Mouse (Mus musculus): ENCODE data around the gene Dhx35.

Gene Dhx35

DNA sequence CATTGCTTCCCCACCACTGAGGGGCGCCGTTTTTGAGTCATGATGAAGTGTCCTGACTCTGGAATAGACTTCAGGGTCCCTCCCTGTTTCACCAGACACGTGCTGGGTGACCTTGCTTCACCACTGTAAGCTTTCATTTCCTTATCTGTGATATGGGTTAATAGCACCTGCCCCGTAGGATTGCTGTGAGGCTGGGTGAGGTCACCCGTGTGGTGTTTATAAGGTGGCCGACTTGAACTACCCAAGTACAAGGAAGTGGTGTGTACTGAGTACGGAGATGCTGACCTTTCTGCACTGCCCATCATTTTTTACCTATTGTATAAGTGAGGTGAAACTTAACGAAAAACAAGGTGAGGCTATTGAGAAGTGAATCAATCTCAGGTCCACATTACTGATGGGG is 9.0 kb downstream of the Dhx35 start:
- DNase-seq (ENCODE audit: low read depth): no peak

DNA sequence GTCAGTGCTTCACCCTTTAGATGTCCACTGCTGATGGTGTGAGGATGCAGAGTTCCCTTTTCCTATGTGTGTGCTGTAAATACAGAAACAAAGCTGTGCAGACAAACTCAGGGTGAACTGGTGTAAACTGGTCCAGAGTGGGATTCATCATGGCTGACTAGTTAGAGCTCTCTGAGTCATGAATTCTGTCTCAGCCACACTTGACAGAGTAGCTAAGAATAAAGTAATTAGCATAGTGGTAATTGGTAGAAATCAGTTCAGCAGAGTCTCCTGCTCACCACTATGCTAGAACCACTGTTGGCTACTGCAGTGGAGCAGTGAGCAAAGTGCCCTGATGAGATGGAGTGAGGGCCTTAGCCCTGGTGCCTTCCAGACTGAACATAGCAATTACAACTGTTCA is 21.1 kb downstream of the Dhx35 start:
- no peak for DNase-seq (ENCODE audit: low read depth)

DNA sequence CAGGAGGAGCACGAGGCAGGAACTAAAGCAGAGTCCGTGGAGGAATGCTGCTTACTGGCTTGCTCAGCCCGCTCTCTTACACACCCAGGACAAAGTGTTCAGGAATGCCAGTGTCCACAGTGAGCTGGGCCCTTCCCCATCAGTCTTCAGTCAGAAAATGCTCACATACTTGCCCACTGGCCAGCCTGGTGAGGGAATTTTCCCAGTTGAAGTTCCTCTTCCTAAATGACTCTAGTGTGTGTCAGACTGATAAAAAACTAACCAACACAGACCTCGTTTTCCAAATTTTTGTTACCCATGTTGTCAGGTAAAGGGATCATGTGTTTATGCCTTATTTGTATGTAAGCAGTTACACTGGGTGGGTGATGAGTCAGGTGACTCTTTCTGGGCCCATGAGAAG is 21.6 kb downstream of the Dhx35 start:
- no peak for DNase-seq (ENCODE audit: low read depth)

DNA sequence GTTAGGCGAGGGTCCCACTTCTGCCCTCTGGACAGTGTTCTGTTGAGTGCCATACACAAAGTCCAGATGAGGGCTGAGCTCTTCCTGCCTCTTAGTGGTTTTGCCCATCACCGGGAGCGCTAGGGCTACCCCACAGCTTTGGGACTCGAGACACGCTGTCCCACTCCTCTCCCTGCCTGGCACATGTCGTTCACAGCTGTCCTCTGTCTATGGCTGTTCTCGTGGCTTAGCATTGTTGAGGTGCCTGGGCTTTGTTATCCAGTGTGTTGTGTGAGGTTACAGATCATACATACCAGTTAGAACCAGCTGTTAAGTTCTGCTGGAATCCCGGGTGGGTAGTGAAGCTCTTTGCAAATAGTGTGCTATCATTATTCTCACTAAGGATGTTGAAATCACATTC is 23.1 kb downstream of the Dhx35 start:
- no peak for DNase-seq (ENCODE audit: low read depth)

DNA sequence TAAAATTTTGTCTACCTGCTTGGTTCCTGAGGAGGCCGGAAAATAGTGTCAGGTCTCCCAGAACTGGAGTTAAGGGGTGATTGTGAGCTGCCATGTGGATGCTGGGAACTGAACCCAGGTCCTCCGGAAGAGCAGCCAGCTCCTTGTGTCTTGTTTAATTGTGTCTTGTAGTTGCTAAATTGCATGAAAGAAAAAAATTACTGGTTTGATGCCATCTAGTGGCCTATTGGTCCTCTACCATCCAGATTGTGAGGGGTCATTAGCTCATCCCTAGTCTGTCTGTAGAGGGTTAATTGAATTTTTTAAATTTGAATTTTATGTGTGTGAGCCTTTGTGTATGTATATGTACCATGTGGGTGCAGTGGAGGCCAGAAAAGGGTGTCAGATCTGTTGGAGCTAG is 33.5 kb downstream of the Dhx35 start:
- no peak for DNase-seq (ENCODE audit: low read depth)

DNA sequence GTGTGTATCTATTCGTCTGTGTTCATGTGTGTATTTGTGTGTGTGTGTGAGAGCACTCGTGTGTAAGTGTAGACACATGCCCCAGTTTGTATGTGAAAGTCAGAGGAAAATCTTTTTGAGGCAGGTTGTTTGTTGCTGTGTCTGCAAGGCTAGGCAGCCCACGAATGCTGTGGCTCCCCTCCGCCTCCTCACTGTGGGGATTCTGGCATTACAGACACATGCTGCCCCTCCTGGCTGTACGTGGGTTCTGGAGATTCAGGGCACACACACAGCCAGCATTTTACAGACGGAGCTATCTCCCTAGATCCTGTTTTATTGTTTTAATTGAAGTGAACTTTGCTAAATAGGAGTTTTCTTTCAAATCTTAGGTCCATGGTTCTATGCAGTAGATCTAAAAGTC is 35.1 kb downstream of the Dhx35 start:
- no peak for DNase-seq (ENCODE audit: low read depth)

DNA sequence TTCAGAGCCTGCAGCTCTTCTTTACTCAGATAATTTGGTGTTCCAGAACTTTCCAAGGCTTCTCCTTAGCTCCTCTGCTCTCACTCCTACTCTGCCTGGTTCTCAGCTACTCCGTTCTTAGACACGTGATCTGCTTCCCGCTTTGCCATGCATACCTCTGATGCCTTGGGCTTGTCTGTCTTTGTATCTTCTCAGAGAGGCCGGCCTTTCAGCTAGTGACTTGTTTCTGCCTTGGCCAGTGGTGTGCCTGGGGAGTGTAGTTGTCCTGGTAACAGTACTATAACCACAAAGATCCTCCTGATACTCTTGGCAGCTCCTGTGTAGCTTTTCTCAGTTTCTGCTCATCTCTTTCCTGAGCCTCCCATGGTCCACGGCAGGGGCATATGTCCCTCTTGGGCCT is 38.6 kb downstream of the Dhx35 start:
- no peak for DNase-seq (ENCODE audit: low read depth)

DNA sequence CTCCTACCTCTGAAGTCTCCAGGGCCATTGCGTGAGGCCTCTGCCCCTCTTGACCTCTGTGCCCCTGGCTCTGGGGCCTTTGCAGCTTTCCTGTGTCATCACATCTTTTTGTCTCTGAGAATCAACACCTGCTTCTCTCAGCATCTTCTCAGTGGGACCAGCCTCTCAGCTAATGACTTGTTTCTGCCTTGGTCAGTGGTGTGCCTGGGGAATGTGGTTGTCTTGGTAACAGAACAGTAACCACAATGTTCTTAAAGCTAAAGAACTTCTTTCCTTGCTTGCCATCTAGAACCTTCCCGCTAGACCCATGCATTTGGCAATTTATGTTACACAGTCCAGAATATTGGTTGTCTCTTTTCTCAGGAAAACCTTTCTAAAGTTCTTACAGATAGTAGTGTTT is 39.0 kb downstream of the Dhx35 start:
- DNase-seq (ENCODE audit: low read depth): no peak

DNA sequence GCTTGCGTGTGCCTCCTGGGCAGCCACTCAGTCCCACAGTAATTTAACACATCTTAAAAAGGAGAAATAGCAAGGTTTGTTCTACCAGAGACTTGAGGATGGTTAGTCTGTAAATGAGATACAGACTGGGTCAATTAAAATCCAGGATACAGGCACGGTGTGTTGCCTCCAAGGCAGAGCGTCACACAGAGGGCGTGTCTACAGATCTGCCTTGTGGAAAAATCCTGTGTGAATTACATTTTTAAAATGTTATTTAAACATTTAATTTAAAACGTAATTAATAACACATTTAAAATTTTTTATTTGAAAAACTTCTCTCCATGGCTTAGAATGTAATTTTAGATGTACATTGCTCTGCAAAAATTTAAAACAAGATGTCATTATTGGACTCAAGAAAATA is 48.7 kb downstream of the Dhx35 start:
- DNase-seq (ENCODE audit: low read depth): no peak

DNA sequence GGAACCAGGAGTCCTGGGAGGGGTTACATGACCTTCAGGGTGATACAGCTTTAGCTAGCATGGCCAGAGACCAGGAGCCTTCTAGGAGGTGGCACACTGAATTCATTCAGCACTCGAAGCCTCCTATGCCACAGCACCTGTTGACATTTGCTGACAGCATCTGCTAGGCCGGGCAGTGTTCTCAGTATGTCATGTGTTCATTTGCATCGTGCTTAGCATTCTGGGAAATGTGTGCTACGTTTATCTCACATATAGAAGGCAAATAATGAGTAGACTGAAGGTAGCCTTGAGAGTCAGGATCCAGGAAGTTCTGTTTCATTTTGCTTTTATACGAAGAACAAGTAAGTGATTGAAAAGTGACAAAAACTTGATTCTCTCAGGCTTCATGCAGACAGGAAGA is 50.4 kb downstream of the Dhx35 start:
- no peak for DNase-seq (ENCODE audit: low read depth)

DNA sequence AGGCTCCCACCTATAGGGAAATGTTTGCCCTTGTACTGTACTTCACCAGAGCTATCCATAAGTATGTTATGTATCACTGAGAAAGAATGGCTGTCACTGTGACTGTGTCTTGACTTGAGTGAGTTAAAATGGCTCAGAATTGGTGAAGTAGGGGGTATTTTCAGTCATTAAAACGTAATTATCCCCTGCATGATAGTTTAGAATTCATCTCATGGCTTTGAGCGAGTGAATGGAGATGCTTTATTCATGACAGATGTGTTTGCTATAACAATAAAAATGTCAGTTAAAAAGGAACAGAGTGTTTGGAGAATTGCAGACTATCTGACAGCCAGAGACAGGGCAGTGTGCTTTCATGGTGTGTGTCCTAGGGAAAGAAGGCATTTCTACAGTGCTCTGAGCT is 51.6 kb downstream of the Dhx35 start:
- no peak for DNase-seq (ENCODE audit: low read depth)

DNA sequence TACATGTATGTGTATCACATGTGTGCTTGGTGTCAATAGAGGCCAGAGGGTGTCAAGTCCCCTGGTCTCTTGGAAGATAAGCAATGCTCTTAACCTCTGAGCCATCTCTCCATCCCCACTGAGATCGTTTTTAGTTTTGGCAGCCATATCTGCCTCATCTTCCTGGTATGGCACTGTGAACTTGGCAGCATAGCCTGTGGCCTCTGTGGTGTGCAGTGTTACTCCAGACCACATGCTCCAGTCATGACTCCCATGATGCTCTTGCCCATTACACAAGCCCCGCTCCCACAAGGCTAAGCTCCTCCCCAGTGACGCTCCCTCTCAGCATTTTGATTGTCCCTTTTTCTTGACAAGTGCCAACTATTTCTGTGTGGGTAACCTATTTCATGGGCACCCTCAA is 53.4 kb downstream of the Dhx35 start:
- DNase-seq (ENCODE audit: low read depth): no peak

DNA sequence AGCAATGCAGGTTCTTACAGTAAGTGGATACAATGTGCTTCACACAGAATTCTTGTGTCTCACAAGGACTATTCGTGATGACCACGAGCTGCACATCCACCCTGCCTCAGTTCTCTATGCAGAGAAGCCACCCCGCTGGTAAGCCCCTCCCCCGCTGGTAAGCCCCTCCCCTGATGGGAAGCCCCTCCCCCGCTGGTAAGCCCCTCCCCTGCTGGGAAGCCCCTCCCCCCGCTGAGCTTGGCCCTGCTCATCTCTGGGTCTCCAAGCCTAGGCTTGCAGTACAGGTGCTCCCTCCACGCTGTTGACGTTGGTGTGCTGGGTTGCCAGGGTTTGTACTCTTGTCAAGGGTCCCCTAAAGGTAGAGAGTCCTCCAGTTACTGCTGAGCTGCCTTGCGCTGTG is 54.8 kb downstream of the Dhx35 start:
- no peak for DNase-seq (ENCODE audit: low read depth)

DNA sequence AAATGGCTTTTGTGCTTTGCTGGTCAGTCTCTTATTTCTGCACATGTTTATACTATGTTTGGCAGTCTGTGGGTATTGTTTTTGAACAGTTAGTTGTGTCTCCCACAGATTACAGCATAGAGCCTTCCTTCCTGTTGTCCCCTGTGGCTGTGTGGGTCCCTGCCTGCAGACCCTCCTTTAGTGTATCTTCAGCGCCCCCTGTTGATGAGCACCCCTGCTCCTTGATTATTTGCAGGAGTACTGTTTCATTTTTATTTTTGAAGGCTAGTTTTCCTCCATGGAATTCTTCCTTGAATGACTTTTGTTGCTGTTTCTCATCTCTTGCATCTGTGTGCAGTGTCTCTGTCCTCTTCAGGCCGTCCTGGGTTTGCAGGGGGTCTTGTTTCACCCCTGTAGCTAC is 58.0 kb downstream of the Dhx35 start:
- DNase-seq (ENCODE audit: low read depth): peak; percentile 8

DNA sequence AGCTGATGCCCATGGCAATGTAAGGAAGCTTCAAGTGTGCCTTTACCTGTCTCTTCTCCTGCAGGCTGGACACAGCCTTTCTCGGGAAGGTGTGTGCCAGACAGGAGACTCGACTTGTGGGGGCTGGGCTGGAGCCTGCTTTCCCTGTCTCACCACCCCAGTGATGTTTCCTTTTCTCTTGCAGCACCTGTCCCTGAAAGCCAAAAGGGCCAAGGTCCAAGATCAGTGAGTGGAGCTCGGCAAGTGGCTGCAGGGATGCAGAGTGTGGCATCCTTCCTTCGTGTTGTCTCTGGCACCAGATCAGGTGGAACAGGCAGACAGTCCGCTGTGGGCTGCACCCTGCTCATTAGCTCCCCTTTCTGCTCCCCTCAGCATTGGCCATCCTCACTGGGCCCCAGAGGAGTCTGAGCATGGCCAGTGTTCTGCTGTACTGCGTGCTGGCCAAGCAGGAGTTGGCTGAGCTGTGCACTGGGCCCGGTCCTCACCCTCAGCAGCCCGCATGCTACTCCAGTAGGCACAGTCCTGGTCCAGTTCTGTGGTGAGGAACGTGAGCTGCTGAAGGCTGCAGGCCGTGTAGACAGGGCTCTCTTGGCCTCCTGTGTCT is 62.4 kb downstream of the Dhx35 start:
- DNase-seq (ENCODE audit: low read depth): no peak

DNA sequence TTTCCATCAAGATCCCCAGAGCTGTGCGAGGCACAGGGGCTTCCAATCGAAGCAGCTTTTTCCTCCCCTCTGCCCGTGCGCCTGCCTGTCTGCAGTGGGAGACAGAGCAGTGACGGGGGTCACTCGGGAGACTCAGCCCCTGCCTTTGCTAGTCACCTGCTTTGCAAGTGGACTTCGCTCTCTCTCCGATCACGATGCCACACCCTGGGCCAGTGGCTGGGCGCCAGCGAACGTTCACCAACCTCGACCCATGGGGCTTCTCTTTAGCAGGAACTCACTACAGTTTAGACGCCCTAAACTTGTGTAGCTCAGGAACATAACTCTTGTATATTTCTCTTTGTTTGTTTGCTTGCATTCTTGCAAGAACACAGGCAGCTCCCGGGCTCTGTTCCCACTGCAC is 63.0 kb downstream of the Dhx35 start:
- DNase-seq (ENCODE audit: low read depth): no peak

DNA sequence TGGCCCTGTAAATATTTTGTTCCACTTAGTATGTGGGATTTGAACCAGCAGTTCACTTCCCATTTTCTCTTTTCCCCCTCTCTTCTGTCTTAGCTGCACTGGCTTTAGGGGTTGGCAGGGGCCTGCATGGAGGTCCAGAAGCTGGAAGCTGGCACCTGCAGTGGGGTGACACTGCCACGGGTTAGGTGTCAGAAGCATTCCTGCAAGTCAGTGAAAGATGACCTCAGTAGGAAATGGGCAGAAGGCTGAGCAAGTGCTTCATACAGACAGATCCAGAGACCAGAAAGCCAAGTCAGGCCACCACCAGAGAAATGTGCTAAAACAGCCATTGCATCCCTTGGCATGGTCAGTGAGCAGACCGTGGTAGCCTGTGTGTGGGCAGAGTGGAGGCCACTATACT is 66.5 kb downstream of the Dhx35 start:
- DNase-seq (ENCODE audit: low read depth): no peak

DNA sequence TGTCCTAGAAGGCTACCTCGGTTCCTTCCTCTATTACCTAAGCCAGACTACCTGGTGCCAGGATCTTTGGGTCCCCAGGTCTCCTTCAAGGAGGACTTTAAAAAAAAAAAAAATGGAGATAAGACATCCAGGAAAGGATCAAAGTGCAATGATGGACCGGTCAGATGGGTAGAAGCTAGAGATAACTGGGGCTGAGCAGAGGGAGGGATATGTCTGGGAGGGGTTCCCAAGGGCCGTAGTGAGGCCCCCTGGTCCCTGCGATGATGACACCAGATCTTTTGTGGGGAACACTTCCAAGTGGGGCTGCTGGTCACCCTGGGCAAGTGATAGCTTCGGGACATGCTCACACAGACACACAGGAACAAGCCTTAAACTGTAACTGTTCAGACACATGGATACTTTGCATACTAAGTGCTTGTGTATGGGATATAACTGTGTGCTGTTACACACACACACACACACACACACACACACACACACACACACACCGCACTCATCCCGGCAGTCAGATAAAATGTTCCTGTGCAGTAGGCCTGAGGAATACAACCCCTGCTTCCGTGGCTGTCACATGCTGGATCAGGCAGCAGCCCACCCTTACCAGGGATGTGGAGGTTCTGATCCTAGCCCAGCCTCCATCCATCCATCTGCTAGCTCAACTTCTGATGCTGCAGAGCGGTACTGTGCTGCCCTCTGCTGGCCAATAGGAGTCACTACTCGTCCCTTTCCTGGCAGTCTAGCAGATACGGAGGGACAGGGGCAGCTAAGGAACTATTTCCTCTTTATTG is 68.9 kb downstream of the Dhx35 start:
- DNase-seq (ENCODE audit: low read depth): peak; percentile 59

DNA sequence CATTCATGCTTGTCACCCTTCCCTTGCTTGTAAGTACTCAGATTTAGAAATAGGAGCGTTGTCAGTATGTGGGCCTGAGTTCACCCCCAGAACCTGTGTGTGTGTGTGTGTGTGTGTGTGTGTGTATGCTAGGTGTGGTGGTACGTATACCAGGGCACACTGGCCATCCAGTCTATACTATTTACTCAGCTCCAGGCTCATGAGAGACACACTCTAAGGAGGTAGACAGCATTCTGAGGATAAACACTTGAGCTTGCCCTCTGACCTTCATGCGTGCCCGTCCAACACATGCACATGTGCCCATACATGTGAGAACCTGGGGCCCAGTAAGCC is 69.5 kb downstream of the Dhx35 start:
- no peak for DNase-seq (ENCODE audit: low read depth)

DNA sequence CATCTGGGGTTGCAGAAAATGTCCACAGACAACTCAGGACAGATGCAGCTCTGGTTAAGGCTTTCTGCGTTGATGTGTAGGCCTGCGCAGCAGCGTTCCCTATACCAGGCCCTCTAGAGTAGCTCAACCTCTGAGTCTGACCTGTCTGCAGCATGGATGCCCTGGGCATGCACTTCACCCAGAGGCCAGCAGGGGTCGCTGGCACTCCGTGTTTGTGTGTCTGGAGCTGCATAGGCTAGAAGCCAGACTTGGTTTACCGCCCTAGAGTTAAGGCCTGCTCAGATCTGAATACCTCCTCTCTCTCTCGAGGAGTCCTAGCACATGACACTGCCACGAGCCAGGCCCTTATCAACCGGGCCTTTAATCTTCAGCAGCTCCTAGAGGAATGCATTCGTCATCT is 70.8 kb downstream of the Dhx35 start:
- DNase-seq (ENCODE audit: low read depth): peak; percentile 46

DNA sequence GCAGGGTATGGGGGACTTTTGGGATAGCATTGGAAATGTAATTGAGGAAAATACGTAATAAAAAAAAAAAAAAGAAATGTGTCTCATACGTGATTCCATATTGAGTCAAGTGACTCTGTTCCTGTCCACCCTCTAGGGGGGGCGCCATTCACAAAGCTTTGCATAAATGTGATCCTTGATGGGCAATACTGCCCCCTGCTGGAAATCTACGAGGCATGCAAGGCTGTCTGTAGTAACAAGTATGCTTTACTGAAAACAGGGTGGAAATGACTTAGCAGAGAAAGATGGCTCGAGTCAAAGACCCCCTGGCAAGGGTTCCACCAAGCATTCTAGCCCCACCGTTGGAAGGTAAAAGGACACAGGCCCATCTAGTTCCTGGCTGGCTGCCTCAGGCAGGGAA is 92.0 kb downstream of the Dhx35 start:
- peak; percentile 20 for DNase-seq (ENCODE audit: low read depth)

DNA sequence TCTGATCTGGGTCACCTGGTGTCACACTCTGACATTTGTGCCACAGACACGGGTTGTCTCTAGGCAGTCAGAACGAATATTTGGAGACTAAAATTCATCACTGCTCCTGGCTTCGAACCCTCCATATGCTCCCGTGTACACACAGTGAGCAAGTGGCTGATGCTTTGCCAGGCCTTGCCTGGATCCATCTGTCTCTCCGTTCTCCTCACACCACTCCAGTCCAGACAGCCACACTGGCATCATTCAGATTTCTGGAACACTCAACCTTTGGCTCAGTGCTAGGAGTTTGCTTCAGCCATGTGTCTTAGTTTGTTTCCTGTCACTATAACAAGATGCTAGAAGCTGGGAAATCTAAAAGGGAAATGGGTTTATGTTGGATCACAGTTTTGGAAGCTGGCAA is 93.9 kb downstream of the Dhx35 start:
- no peak for DNase-seq (ENCODE audit: low read depth)

DNA sequence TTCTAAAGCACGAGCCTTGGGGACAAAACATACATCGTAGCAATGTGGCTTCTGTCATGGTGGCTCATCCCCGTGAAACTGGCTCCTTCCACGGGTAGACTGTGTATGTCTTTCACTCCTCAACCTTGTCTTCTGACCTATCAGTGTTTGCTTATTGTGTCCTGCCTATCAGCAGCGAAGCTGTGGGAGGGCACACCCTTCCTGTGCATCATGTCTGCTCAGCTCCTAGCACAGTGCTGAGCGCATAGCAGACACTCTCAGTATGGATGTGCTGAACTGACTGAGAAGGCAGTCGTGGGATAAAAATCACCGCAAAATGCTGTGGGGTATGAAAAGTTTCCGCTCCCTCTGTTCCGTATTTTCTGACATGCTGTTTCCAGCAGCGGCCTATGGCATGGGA is 94.6 kb downstream of the Dhx35 start:
- no peak for DNase-seq (ENCODE audit: low read depth)

DNA sequence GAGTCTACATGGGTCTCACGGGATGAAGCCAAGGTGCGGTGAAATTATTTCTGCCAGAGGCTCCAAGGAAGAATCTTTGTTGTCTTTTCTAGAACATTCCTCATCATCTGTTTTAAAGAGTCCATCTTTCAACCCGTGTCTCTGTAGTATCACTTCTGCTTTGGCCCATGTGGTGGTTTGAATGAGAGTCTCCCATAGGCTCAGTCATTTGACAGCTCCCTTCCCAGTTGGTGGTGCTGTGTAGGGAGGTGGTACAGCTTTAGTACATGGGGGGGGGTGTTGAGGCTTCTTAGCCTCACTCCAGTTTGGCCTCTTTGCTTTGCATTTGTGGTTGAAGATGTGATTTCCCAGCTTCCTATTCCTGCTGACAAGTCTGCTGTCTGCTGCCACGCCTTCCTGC is 96.7 kb downstream of the Dhx35 start:
- no peak for DNase-seq (ENCODE audit: low read depth)
